Mouse (Mus musculus) right cerebral cortex, adult 2 months (tissue): ENCODE measurements around the gene Papolg.
"Not testable (repeated sequence)": the region's sequence is repeated elsewhere in the genome, so short reads cannot be mapped to it uniquely, and the experiment has no call there.

Experiments used
- DNase-seq, 2 experiments: peaks; one replicate each; pipeline ENCODE4 v3.0.0; 2021 to 2022; ENCODE audit warnings: low spot score in 2 of 2

The Papolg gene

GRCm38 (mm10) chr11:23895060-23895426 lies at the start of gene Papolg:
Papolg (minus strand) TSS chr11:23895253.
- DNase-seq = peak; percentile 92 to 94

DNA sequence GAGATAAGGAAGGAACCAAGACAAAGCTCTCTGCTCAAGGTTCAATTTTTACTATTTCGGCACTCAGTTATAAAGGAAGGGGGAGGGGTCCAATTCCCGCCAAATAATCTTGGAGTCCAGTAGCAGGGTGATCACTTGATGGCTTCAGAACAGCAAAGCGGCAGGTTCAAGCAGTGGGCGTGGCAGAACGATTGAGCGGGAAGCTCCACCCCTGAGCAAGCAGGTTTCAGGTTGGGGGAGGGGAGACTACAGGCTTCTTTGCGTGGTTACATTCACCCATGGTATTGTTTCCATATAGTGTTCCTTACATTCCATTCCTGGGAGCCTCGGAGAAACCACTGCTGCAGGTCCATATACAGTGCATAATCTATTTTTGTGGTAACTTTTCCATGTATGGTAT lies 33.1 kb upstream of the Papolg start:
- DNase-seq = not testable (repeated sequence)

- DNase-seq = no peak
These were observed 32.6 kb upstream of the Papolg start for GRCm38 (mm10) chr11:23927643-23928042.

- not testable (repeated sequence) for DNase-seq
These were observed 18.8 kb upstream of the Papolg start for GRCm38 (mm10) chr11:23913824-23914223.

DNA sequence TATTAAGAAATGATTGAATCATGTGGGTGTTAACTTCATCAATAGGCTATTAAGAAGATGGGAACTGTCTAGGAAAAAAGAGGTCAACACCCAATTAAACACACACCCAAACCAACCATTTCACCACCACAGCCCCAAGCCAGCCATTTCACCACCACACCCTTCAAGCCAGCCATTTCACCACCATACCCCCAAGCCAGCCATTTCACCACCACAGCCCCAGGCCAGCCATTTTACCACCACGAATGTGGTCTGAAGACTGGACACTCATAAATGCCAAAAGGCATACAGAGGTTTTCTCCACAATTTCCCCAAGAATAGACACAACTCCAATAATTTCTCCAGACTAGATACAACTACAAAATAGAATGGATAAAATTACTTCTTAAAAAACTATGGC lies 8.9 kb upstream of the Papolg start:
- no peak for DNase-seq

- DNase-seq = peak in 1 of 2 experiments; percentile 13
These were observed 653 bp downstream of the Papolg start for GRCm38 (mm10) chr11:23894141-23895059.

- no peak for DNase-seq
These were observed 1.5 kb downstream of the Papolg start for GRCm38 (mm10) chr11:23893556-23893955.

DNA sequence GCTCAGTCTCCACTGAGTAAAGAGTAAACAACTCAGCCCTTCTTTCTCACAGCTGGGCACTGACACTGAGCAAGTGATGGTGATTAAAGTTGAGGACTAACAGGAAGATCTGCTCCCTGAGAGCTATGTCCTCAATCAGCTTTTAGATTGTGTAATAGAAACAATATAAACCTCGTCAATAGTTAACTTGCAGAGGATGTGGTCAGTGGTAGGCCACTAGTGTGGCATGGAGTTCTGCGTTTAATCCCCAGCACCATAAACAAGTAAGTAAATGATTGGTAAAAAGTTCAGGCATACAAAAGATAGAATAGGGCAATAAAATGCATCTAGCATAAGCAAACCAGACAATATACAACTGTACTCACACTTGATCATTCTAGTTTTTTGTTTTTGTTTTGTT lies 30.7 kb downstream of the Papolg start:
- no peak for DNase-seq

DNA sequence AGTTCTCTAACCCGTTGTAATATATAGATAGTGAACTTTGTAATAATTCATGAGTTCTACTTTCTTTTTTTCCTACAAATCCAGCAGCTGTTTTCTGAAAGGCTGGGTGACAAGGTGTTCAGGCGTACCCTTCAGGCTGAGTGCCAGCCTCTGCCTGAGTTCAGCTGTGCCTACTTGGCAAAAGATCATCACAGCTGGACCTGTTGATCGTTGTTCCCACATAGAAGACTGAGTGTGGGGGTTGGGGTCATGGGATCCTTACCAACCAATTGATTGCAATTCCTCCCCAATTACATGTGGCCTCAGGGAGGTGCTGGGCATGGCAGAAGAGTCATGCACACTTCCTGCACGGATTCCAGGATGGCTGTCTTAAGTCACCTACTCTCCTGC lies 38.3 kb downstream of the Papolg start:
- no peak for DNase-seq

DNA sequence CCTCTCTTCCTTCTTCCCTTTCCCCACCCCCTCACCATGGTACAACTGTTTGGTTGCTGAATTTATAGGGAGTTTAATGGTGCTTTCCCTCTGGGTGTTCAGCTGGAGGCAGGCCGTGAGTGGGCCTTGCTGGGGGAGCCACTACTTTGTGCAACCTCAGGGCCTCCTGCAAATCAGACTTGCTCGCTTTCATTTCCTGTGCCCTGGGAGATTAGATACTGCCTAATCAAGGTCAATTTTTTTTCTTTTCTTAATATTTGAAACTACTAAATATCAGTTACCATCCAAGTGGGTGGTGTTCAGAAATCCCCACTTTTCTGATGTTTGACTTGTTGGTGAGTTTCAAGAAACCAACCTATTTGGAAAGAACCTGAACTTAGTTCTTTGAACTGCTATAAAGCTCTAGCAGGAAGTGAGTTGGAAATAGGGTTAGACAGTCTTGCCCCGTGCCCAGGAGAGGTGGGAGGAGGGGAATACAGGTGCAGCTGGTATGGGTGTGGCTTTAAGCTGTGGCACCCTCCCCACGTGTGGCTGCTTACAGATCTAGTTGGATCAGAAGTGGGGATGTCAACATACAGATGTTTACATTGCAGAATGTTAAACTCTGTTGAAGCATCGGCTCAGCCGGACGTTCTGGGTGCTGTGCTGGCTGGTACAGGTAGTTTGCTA lies 38.9 kb downstream of the Papolg start:
- no peak for DNase-seq

- peak; percentile 61 to 71 for DNase-seq
These were observed 39.8 kb downstream of the Papolg start for GRCm38 (mm10) chr11:23855182-23855802.

GRCm38 (mm10) chr11:23853306-23853705 lies 41.7 kb downstream of the Papolg start:
- no peak for DNase-seq

DNA sequence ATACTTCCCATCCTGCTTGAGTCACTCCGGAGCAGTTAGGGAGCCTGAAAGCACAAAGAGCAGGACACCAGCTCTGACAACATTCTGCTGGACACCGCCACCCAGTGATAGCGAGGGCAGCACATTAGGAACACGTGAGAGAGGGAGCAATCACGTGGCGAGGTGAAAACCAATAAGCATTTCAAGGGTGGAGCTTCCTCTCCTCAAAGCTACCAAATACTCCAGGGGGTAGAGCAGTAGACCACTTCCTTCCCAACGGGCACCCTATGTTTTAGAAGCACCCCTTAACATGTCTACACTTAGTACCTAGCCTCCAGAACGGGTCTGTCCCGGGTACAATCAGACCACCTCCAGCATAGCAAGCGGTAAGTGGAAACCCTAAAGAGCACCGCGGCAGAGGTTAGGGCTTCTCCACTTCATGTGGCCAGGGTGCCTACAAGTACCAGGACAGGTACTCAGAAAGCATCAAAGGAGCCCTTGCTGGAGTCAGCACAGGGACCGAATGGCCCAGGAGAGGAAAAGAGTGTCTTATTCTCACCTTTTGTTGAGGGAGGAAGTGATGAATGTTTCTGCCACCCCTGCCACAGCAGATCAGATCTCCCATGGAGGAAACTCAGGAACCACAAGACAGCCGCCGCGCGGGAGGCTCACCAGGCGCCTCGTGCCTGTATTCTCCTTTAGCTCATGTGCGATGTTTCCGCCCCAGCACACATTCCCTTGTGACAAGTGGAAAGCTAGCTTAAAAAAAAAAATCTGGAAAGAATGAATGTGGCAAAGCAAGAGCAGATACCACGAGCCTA lies 48.8 kb downstream of the Papolg start:
- peak; percentile 21 to 30 for DNase-seq

- DNase-seq = no peak
These were observed 71.8 kb downstream of the Papolg start for GRCm38 (mm10) chr11:23823244-23823643.

GRCm38 (mm10) chr11:23821652-23822051 lies 73.4 kb downstream of the Papolg start:
- no peak for DNase-seq

DNA sequence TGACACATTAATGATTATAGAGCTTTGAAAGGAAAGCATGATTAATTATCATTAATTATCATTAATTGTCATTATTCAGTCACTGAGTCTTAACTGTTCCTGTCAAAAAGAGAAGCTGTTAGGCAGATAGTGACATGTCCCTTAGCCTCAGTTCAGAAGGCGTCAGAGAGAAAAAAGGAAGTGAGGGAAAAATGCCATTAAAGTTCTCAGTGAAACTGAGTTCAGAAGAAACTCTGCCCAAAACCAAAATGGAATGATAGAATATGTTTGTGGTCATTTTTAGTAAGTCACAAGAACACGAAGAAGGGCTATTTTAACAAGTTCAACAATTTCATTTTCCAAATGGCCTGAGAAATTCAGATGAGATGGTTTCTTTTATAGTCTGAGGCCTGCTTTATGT lies 74.1 kb downstream of the Papolg start:
- no peak for DNase-seq

DNA sequence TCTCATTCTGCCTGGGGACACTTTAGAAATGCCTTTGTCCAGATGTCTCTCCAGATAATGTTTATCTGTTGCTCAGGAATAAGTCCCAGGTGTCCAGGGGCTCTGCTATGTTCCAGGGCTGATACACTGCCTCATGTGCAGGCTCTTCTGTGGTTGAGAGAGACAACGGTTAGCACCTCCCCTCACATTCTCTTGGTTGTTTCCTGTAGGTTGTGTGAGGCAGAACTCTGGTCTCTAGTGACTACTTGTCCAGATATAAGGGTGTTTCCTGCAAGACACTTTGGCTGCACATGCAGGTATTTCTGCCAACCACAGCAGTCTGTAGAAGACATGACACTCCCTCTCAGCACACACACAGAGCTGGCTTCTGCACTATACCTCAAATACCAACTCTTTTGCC lies 76.3 kb downstream of the Papolg start:
- DNase-seq = no peak
